Comparison of ENCODE assay signal across 13 mouse cellular contexts in the genomic region with DNA sequence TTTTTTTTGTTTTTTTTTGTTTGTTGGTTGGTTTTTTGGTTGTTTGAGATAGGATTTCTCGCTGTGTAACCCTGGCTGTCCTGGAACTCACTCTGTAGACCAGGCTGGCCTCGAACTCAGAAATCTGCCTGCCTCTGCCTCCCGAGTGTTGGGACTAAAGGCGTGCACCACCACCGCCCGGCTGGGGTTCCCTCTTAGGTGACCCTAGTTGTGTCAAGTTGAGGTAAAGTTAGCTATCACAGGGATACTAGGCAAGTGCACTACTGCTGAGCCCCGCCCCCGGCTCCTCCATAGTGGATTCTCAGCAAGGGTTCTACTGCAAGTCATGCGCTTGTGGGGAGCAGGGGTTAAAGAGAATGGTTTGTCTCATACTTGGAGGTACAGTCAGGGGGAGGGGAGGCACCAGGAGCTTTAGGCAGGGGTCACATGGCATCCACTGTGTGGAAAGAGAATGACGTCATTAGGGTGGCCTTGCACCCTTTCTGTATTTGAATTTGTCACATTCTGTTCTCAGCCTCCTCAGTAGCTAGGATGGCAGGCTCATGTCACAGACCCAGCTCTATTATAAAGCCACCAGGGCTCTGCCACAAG. TPM values are rescaled to one million over a fixed set of nuclear protein-coding genes. Genes with fewer than 3 reads are reported as not detected.
DNase-seq lines count a peak whose midpoint lies in the region; ATAC-seq and TF ChIP-seq lines count a peak whose summit lies in the region.
"Had no signal": no experiment of that assay in that cellular context is flagged by ENCODE, and none has a peak within 500 bp of the region (broad histone marks: within the 10 kb centered on the region; RNA-seq: fewer than 3 reads in every experiment).

No protein-coding gene starts in this region.

- no peak overlapping the region for H3K4me3 ChIP-seq in lung, embryonic 14.5 days (ENCODE audit: low read depth, low read length)
- no peak overlapping the region; the same call in 1 of the 2 replicates for H3K4me3 ChIP-seq in heart, postnatal 0 days (ENCODE audit: low read depth, low read length)
- H3K4me3 ChIP-seq: embryonic facial prominence, embryonic 10.5 days; forebrain, embryonic 13.5 days had no signal

- H3K4me1 ChIP-seq in lung, embryonic 14.5 days (ENCODE audit: insufficient read depth) = peaks cover 9% of the 10 kb centered on the region
- peaks cover 33% of the 10 kb centered on the region for H3K4me1 ChIP-seq in heart, postnatal 0 days (ENCODE audit: control insufficient read depth, insufficient read depth)

- H3K36me3 ChIP-seq in lung, embryonic 14.5 days (ENCODE audit: insufficient read depth) = 0 out of 2 replicates have a peak, but pooled peaks cover 2% of the 10 kb centered on the region
- no peaks in the 10 kb centered on the region for H3K36me3 ChIP-seq in heart, postnatal 0 days (replicated peaks; ENCODE audit: control insufficient read depth, insufficient read depth, low read length)

- peak; percentile 47 for DNase-seq in adrenal gland, adult 2 months
- no peak for DNase-seq in adrenal gland, adult 18-20 months (ENCODE audit: low spot score in 2 of 2)
- DNase-seq in lung, embryonic 14.5 days = no peak
- DNase-seq in lung, postnatal 25 days (ENCODE audit: low spot score) = no peak
- DNase-seq in CD4-positive, CD25-positive, alpha-beta regulatory T cell, adult 2 months (ENCODE audit: low read depth, low spot score) = peak; percentile 66
- peak; percentile 70 for DNase-seq in heart, postnatal 0 days (ENCODE audit: low spot score)
- DNase-seq in kidney, adult 11 months = no peak
- DNase-seq: cerebellum, adult 8-10 months; spleen, adult 18-20 months had no signal

- no peaks in the 10 kb centered on the region for H3K27me3 ChIP-seq in lung, embryonic 14.5 days (ENCODE audit: insufficient read depth, low read length)
- no peaks in the 10 kb centered on the region for H3K27me3 ChIP-seq in heart, postnatal 0 days (ENCODE audit: control insufficient read depth, insufficient read depth, low read length)
- H3K27me3 ChIP-seq: forebrain, embryonic 13.5 days had no signal

- H3K9me3 ChIP-seq in lung, embryonic 14.5 days (ENCODE audit: low read depth, low read length) = no peaks in the 10 kb centered on the region
- H3K9me3 ChIP-seq in heart, postnatal 0 days (replicated peaks; ENCODE audit: control insufficient read depth, low read length) = no peaks in the 10 kb centered on the region
- H3K9me3 ChIP-seq: embryonic facial prominence, embryonic 10.5 days; forebrain, embryonic 13.5 days had no signal

- H3K4me2 ChIP-seq in lung, embryonic 14.5 days = no peak overlapping the region
- H3K4me2 ChIP-seq in heart, postnatal 0 days (ENCODE audit: low read depth, low read length) = 0 out of 2 replicates have a peak overlapping the region, but pooled peaks have one; percentile 10
- H3K4me2 ChIP-seq: forebrain, embryonic 13.5 days had no signal

- 85% methylated on average over 10 of the region's 10 CpGs for WGBS in lung, embryonic 14.5 days
- WGBS in heart, postnatal 0 days = 83% methylated on average over 10 of the region's 10 CpGs

- TF ChIP-seq CTCF in lung, embryonic 14.5 days (IDR thresholded peaks at IDR 0.05; ENCODE audit: low read depth) = no peak
- TF ChIP-seq CTCF in heart, postnatal 0 days (IDR thresholded peaks at IDR 0.05; ENCODE audit: low read depth) = no peak

- no peak for ATAC-seq in lung, embryonic 14.5 days (ENCODE audit: insufficient read depth)
- peak; percentile 62 for ATAC-seq in heart, postnatal 0 days (ENCODE audit: insufficient read depth, low read depth)
- no peak for ATAC-seq in erythroid progenitor cell, adult 5-6 weeks (replicated peaks; ENCODE audit: low FRiP score, poor library complexity, severe bottlenecking)
- ATAC-seq: forebrain, embryonic 13.5 days had no signal

- no peak overlapping the region for H3K9ac ChIP-seq in lung, embryonic 14.5 days
- H3K9ac ChIP-seq in heart, postnatal 0 days (replicated peaks; ENCODE audit: low read depth, low read length) = no peak overlapping the region; the same call in 1 of the 2 replicates
- H3K9ac ChIP-seq: forebrain, embryonic 13.5 days had no signal

- peak overlapping the region; percentile 46 for H3K27ac ChIP-seq in lung, embryonic 14.5 days (ENCODE audit: low read depth)
- H3K27ac ChIP-seq in heart, postnatal 0 days (ENCODE audit: low read depth) = peak overlapping the region; percentile 89
- H3K27ac ChIP-seq: embryonic facial prominence, embryonic 10.5 days; forebrain, embryonic 13.5 days had no signal

- no peak for TF ChIP-seq EP300 in heart, postnatal 0 days (IDR thresholded peaks at IDR 0.05; ENCODE audit: low read depth)

RNA-seq across cellular contexts. Expression of a gene that starts 9.3 kb away (rescaled TPM):
- 10 to 100 TPM; 30.9 to 56.0 TPM for total RNA-seq in adrenal gland, adult 2 months (2021)
- polyA plus RNA-seq in adrenal gland, adult 2 months (2012; rRNA removed) = 27.1 and 27.2 TPM in 2 replicates
- total RNA-seq in adrenal gland, adult 18-20 months (2021) = 10 to 100 TPM; 36.3 to 48.3 TPM
- 122 TPM in 2 replicates for polyA plus RNA-seq in lung, embryonic 14.5 days (2014; fragmentation: Nextera tagmentation; extraction: Ambion mirVana)
- 44.0 and 84.8 TPM in 2 replicates for total RNA-seq in heart, postnatal 0 days (2014; rRNA removed; ENCODE audit: low replicate concordance)
- 45.0 and 46.5 TPM in 2 replicates for polyA plus RNA-seq in heart, postnatal 0 days (2015; fragmentation: Nextera tagmentation; extraction: Ambion mirVana)
- total RNA-seq in erythroid progenitor cell, adult 5-6 weeks (2015; ENCODE audit: low replicate concordance) = 15.9 and 35.7 TPM in 2 replicates
- total RNA-seq in erythroid progenitor cell, adult 5-6 weeks (2017; ENCODE audit: low replicate concordance) = 14.4 and 22.3 TPM in 2 replicates

RNA-seq across cellular contexts. Expression of a gene that starts 17.7 kb away (rescaled TPM):
- total RNA-seq in adrenal gland, adult 2 months (2021) = not detected
- not detected in 2 replicates for polyA plus RNA-seq in adrenal gland, adult 2 months (2012; rRNA removed)
- not detected for total RNA-seq in adrenal gland, adult 18-20 months (2021)
- polyA plus RNA-seq in lung, embryonic 14.5 days (2014; fragmentation: Nextera tagmentation; extraction: Ambion mirVana) = 45.7 and 45.8 TPM in 2 replicates
- total RNA-seq in heart, postnatal 0 days (2014; rRNA removed; ENCODE audit: low replicate concordance) = 0.46 and 0.57 TPM in 2 replicates
- 0.15 TPM in 1 of 2 replicates, not detected in the other for polyA plus RNA-seq in heart, postnatal 0 days (2015; fragmentation: Nextera tagmentation; extraction: Ambion mirVana)
- 0.36 and 0.84 TPM in 2 replicates for total RNA-seq in erythroid progenitor cell, adult 5-6 weeks (2015; ENCODE audit: low replicate concordance)
- total RNA-seq in erythroid progenitor cell, adult 5-6 weeks (2017; ENCODE audit: low replicate concordance) = not detected in 2 replicates
- total RNA-seq: gastrocnemius, postnatal 25 days had no signal

RNA-seq across cellular contexts. Expression of a gene that starts 37.9 kb away (rescaled TPM):
- total RNA-seq in adrenal gland, adult 2 months (2021) = 10 to 100 TPM; 51.0 to 60.1 TPM
- 38.9 and 39.1 TPM in 2 replicates for polyA plus RNA-seq in adrenal gland, adult 2 months (2012; rRNA removed)
- 10 to 100 TPM; 56.5 to 59.6 TPM for total RNA-seq in adrenal gland, adult 18-20 months (2021)
- polyA plus RNA-seq in lung, embryonic 14.5 days (2014; fragmentation: Nextera tagmentation; extraction: Ambion mirVana) = 217 and 223 TPM in 2 replicates
- 34.7 and 37.3 TPM in 2 replicates for total RNA-seq in heart, postnatal 0 days (2014; rRNA removed; ENCODE audit: low replicate concordance)
- 53.6 and 58.4 TPM in 2 replicates for polyA plus RNA-seq in heart, postnatal 0 days (2015; fragmentation: Nextera tagmentation; extraction: Ambion mirVana)
- total RNA-seq in erythroid progenitor cell, adult 5-6 weeks (2015; ENCODE audit: low replicate concordance) = 31.4 and 34.8 TPM in 2 replicates
- 29.6 and 32.8 TPM in 2 replicates for total RNA-seq in erythroid progenitor cell, adult 5-6 weeks (2017; ENCODE audit: low replicate concordance)

RNA-seq across cellular contexts. Expression of a gene that starts 38.6 kb away (rescaled TPM):
- total RNA-seq in adrenal gland, adult 2 months (2021) = 10 to 100 TPM in 1 of 2 experiments, 1 to 10 TPM in 1; 6.0 to 20.3 TPM
- polyA plus RNA-seq in adrenal gland, adult 2 months (2012; rRNA removed) = 36.0 and 42.9 TPM in 2 replicates
- 10 to 100 TPM in 1 of 2 experiments, 1 to 10 TPM in 1; 9.1 to 11.8 TPM for total RNA-seq in adrenal gland, adult 18-20 months (2021)
- 45.3 and 48.1 TPM in 2 replicates for polyA plus RNA-seq in lung, embryonic 14.5 days (2014; fragmentation: Nextera tagmentation; extraction: Ambion mirVana)
- total RNA-seq in heart, postnatal 0 days (2014; rRNA removed; ENCODE audit: low replicate concordance) = 67.4 and 103 TPM in 2 replicates
- polyA plus RNA-seq in heart, postnatal 0 days (2015; fragmentation: Nextera tagmentation; extraction: Ambion mirVana) = 65.8 and 67.5 TPM in 2 replicates
- total RNA-seq in erythroid progenitor cell, adult 5-6 weeks (2015; ENCODE audit: low replicate concordance) = 305 and 325 TPM in 2 replicates
- 151 and 194 TPM in 2 replicates for total RNA-seq in erythroid progenitor cell, adult 5-6 weeks (2017; ENCODE audit: low replicate concordance)

RNA-seq across cellular contexts. Expression of a gene that starts 42.0 kb away (rescaled TPM):
- total RNA-seq in adrenal gland, adult 2 months (2021) = 10 to 100 TPM; 27.3 to 38.5 TPM
- 11.7 and 14.4 TPM in 2 replicates for polyA plus RNA-seq in adrenal gland, adult 2 months (2012; rRNA removed)
- 10 to 100 TPM; 31.1 to 34.9 TPM for total RNA-seq in adrenal gland, adult 18-20 months (2021)
- polyA plus RNA-seq in lung, embryonic 14.5 days (2014; fragmentation: Nextera tagmentation; extraction: Ambion mirVana) = 12.2 and 14.3 TPM in 2 replicates
- total RNA-seq in heart, postnatal 0 days (2014; rRNA removed; ENCODE audit: low replicate concordance) = 7.0 and 16.3 TPM in 2 replicates
- 5.9 and 9.1 TPM in 2 replicates for polyA plus RNA-seq in heart, postnatal 0 days (2015; fragmentation: Nextera tagmentation; extraction: Ambion mirVana)
- 19.7 and 49.4 TPM in 2 replicates for total RNA-seq in erythroid progenitor cell, adult 5-6 weeks (2015; ENCODE audit: low replicate concordance)
- total RNA-seq in erythroid progenitor cell, adult 5-6 weeks (2017; ENCODE audit: low replicate concordance) = 18.2 and 48.8 TPM in 2 replicates

Comparison
In these comparisons a context has a peak if more than half of its experiments do, and no peak if none do; other contexts are left out.
1. DNase-seq: peak in adrenal gland, adult 2 months (single experiment), CD4-positive, CD25-positive, alpha-beta regulatory T cell, adult 2 months (single experiment) and heart, postnatal 0 days (single experiment); none in adrenal gland, adult 18-20 months (0 of 2), lung, embryonic 14.5 days (single experiment), lung, postnatal 25 days (single experiment) and kidney, adult 11 months (single experiment).